ENCODE assay signal across 8 mouse cellular contexts in the genomic region with DNA sequence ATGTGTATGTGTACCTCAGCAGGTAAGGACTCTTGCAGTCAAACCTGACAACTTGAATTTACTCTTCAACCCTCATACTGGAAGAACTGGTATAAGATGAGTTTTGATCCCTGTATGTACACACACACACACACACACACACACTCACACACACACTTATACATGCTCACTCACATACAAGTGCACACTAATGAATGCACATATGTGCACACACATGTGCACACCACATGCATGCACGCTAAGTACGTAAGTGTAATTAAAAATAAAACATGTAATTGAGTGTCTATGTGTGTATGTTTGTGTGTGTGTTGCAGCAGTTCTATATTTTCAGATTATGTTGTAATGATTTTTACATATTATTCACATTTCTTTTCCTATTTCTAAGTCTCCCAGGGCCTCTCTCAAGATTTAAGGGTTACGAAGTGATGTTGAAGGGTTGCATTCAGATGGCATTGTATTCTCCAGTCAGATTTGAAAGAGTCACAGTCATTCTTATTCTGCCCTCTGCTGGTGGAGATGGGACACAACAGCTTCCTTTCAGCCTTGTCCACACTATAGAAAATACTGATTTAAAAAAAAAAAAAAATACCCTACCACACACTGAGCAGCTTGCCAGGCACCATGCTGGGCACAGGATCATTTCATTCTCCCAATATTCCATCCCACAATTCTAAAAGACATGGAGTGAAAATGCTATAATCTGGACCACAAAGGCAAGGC.
DNase-seq lines count a peak whose midpoint lies in the region; ATAC-seq and TF ChIP-seq lines count a peak whose summit lies in the region.

No protein-coding gene starts in this region.

- DNase-seq in hindbrain, embryonic 11.5 days (ENCODE audit: low spot score): peak; percentile 72
- DNase-seq in CD4-positive, CD25-positive, alpha-beta regulatory T cell, adult 2 months (ENCODE audit: low read depth, low spot score): peak; percentile 65
- DNase-seq in NIH3T3 (ENCODE audit: low read depth): peak; percentile 77
- no peak for DNase-seq in lung, adult 2 months
- no peak for DNase-seq in gastrocnemius, postnatal 14 days

- H3K27ac ChIP-seq in hindbrain, embryonic 11.5 days (ENCODE audit: low read depth, low read length): no peak overlapping the region
- no peak overlapping the region for H3K27ac ChIP-seq in hindbrain, embryonic 12.5 days
- no peak overlapping the region for H3K27ac ChIP-seq in forebrain, embryonic 12.5 days

- H3K27me3 ChIP-seq in hindbrain, embryonic 11.5 days (ENCODE audit: control insufficient read depth, insufficient read depth, low read length): no peaks in the 10 kb centered on the region
- H3K27me3 ChIP-seq in hindbrain, embryonic 12.5 days: no peaks in the 10 kb centered on the region
- H3K27me3 ChIP-seq in forebrain, embryonic 12.5 days: no peaks in the 10 kb centered on the region

- H3K4me1 ChIP-seq in hindbrain, embryonic 11.5 days (replicated peaks; ENCODE audit: control insufficient read depth, insufficient read depth, low read length): no peaks in the 10 kb centered on the region
- no peaks in the 10 kb centered on the region for H3K4me1 ChIP-seq in hindbrain, embryonic 12.5 days
- no peaks in the 10 kb centered on the region for H3K4me1 ChIP-seq in forebrain, embryonic 12.5 days
- no peaks in the 10 kb centered on the region for H3K4me1 ChIP-seq in lung, adult 2 months (ENCODE audit: control insufficient read depth, insufficient read depth, low read length)

- H3K9ac ChIP-seq in hindbrain, embryonic 11.5 days (ENCODE audit: low read depth, low read length): no peak overlapping the region
- H3K9ac ChIP-seq in hindbrain, embryonic 12.5 days: no peak overlapping the region
- no peak overlapping the region for H3K9ac ChIP-seq in forebrain, embryonic 12.5 days

- no peak overlapping the region for H3K4me3 ChIP-seq in hindbrain, embryonic 11.5 days (ENCODE audit: low read depth, low read length)
- H3K4me3 ChIP-seq in hindbrain, embryonic 12.5 days: no peak overlapping the region
- no peak overlapping the region for H3K4me3 ChIP-seq in forebrain, embryonic 12.5 days (replicated peaks)
- no peak overlapping the region for H3K4me3 ChIP-seq in lung, adult 2 months (replicated peaks; ENCODE audit: extremely low read depth, low read depth, low read length)

- intact Hi-C loops in gastrocnemius, postnatal 14 days (cut with DNase I; ENCODE audit: low total_unique reads): loop anchor here (5.0 kb wide), 1 partner anchor 118 kb away; no protein-coding TSS in a partner anchor

- no peak; the same call in 1 of the 2 replicates for ATAC-seq in hindbrain, embryonic 11.5 days (ENCODE audit: low FRiP score)
- ATAC-seq in hindbrain, embryonic 12.5 days (ENCODE audit: low FRiP score): no peak; the same call in 1 of the 2 replicates
- peak; percentile 39; the same call in 1 of the 2 replicates for ATAC-seq in forebrain, embryonic 12.5 days (ENCODE audit: low FRiP score)
- peak; percentile 48; the same call in 1 of the 2 replicates for ATAC-seq in neutrophil, adult 5-6 weeks (ENCODE audit: extremely low read depth, insufficient number of reproducible peaks, low FRiP score, poor library complexity, severe bottlenecking)

- no peak for TF ChIP-seq POLR2A in lung, adult 2 months (IDR thresholded peaks at IDR 0.05; ENCODE audit: borderline replicate concordance, extremely low read depth, low read depth, low read length)

- 87% methylated on average over 3 of the region's 3 CpGs for WGBS in hindbrain, embryonic 11.5 days
- 78% methylated on average over 3 of the region's 3 CpGs for WGBS in hindbrain, embryonic 12.5 days
- WGBS in forebrain, embryonic 12.5 days: 86% methylated on average over 3 of the region's 3 CpGs
- WGBS in lung, adult 2 months: 86% methylated on average over 3 of the region's 3 CpGs

- no peaks in the 10 kb centered on the region for H3K36me3 ChIP-seq in hindbrain, embryonic 11.5 days (ENCODE audit: control insufficient read depth, insufficient read depth, low read length)
- H3K36me3 ChIP-seq in hindbrain, embryonic 12.5 days: no peaks in the 10 kb centered on the region
- no peaks in the 10 kb centered on the region for H3K36me3 ChIP-seq in forebrain, embryonic 12.5 days (replicated peaks)

- H3K9me3 ChIP-seq in hindbrain, embryonic 11.5 days (ENCODE audit: control insufficient read depth, low read length): no peaks in the 10 kb centered on the region
- H3K9me3 ChIP-seq in hindbrain, embryonic 12.5 days (replicated peaks): no peaks in the 10 kb centered on the region
- H3K9me3 ChIP-seq in forebrain, embryonic 12.5 days: no peaks in the 10 kb centered on the region

- peak; percentile 25; the same call in 1 of the 2 replicates for TF ChIP-seq CTCF in lung, adult 2 months (IDR thresholded peaks at IDR 0.05; ENCODE audit: insufficient read depth, low read length)

- no peak overlapping the region for H3K4me2 ChIP-seq in hindbrain, embryonic 11.5 days (replicated peaks; ENCODE audit: low read depth, low read length)
- no peak overlapping the region for H3K4me2 ChIP-seq in hindbrain, embryonic 12.5 days (replicated peaks)
- H3K4me2 ChIP-seq in forebrain, embryonic 12.5 days: no peak overlapping the region

Comparison
In these comparisons a context has a peak if more than half of its experiments do, and no peak if none do; other contexts are left out.
1. ATAC-seq: peak in forebrain, embryonic 12.5 days (single experiment) and neutrophil, adult 5-6 weeks (single experiment); none in hindbrain, embryonic 11.5 days (single experiment) and hindbrain, embryonic 12.5 days (single experiment).
2. DNase-seq: peak in hindbrain, embryonic 11.5 days (single experiment), CD4-positive, CD25-positive, alpha-beta regulatory T cell, adult 2 months (single experiment) and NIH3T3 (single experiment); none in lung, adult 2 months (single experiment) and gastrocnemius, postnatal 14 days (single experiment).